Mouse (Mus musculus) bone marrow, adult 2 months (tissue): ENCODE results near the gene Arfgap2. TPM values are rescaled to one million over a fixed set of nuclear protein-coding genes. Genes with fewer than 3 reads are reported as not detected.
"Not testable (repeated sequence)": the region's sequence is repeated elsewhere in the genome, so short reads cannot be mapped to it uniquely, and the experiment has no call there.

Experiments used
- H3K27ac ChIP-seq: fragments of 200-500 bp; 2 replicates; pipeline ENCODE4 v1.5.1; 2012; ENCODE audit warnings: low read depth, mild to moderate bottlenecking, control low read depth, inconsistent platforms, low read length; ENCODE audit not compliant: control insufficient read depth, poor library complexity, insufficient read depth
- H3K4me1 ChIP-seq: fragments of 200-500 bp; 2 replicates; pipeline ENCODE4 v1.6.1; 2011; ENCODE audit warnings: low read length; ENCODE audit not compliant: control insufficient read depth, insufficient read depth
- H3K4me3 ChIP-seq: fragments of 200-500 bp; replicated peaks from 2 replicates; pipeline ENCODE3; 2011; ENCODE audit warnings: mild to moderate bottlenecking, low read depth, low read length, control low read depth; ENCODE audit not compliant: control insufficient read depth
- CTCF ChIP-seq: fragments of 200-500 bp; IDR thresholded peaks from 2 replicates; pipeline ENCODE4 v1.5.1; 2011; ENCODE audit warnings: low read length, control low read depth; ENCODE audit not compliant: control insufficient read depth, insufficient read depth
- POLR2A ChIP-seq: fragments of 200-500 bp; IDR thresholded peaks from 2 replicates; pipeline ENCODE4 v1.6.1; 2011; ENCODE audit warnings: low read depth, mild to moderate bottlenecking, control low read depth, low read length, borderline replicate concordance; ENCODE audit not compliant: control insufficient read depth
- WGBS: fragments of 180-500 bp; shearing (Covaris S2); methylation state at CpG from one replicate; pipeline ENCODE4 v1.1.7; 2018; 5-methylcytosine and 5-hydroxymethylcytosine counted together
- polyA plus RNA-seq: library from polyadenylated mRNA; stranded (reverse); fragments of >200 nt; gene quantifications from 2 replicates; pipeline ENCODE4 v1.2.4, GENCODE M21; 2011; ENCODE audit warnings: low replicate concordance; ENCODE audit not compliant: missing spikeins, insufficient read depth, insufficient read length

Gene Arfgap2
- polyA plus RNA-seq = 31.3 and 47.4 TPM in 2 replicates

DNA sequence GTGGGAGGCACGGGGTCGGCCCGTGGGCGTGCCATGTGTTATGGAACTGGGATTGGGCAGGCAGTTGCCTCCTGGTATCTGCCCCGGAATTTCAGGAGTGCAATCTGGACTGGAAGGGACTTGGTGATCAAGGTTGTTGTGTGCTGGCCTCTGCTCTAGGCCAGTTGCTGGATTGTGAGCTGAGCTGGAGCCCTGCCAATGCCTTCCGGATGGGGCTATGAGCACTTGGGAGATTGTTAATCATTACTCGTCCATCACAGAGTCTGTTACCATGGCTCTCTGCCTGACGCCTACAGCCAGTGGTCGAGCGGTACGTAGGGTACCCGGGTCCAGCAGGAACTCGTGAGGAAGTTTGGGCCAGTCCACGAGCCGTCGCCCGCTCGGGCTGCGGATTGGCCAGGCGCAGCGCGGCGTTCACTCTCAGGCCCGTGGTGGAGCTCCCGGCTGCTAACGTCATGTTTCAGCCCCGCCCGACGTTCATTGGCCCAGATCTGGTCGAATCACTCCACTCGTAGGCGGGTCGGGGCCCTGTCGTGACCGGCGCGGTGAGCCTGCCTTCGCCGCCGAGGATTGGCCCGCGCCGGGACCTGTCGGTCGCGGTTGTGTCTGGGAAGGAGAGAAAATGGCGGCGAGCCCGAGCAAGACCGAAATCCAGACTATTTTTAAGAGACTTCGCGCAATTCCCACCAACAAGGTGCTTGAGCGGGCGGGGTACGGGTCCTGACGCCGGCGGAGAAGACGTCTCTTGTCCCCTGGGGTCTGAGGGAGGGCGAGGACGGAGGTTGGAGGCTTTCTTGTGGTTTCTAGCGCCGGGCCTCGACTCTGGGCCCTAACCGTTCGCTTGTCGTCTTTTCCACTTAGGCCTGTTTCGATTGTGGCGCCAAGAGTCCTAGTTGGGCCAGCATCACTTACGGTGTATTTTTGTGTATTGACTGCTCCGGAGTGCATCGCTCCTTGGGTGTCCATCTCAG is at the start of gene Arfgap2:
Gene Arfgap2 (plus strand): TSS at position 264 of the 971 bp plus-strand sequence.
- 2% methylated on average over 72 of the region's 72 CpGs for WGBS
- Histone ChIP-seq H3K4me1 (peaks cover 2% of the 10 kb centered on the region; the same call in 1 of the 2 replicates), H3K4me3 (peak within 1 kb of the TSS; percentile 76), H3K27ac (peak within 1 kb of the TSS; percentile 91)
- TF ChIP-seq POLR2A (peak; percentile 79; the same call in 1 of the 2 replicates), CTCF (no peak)

DNA sequence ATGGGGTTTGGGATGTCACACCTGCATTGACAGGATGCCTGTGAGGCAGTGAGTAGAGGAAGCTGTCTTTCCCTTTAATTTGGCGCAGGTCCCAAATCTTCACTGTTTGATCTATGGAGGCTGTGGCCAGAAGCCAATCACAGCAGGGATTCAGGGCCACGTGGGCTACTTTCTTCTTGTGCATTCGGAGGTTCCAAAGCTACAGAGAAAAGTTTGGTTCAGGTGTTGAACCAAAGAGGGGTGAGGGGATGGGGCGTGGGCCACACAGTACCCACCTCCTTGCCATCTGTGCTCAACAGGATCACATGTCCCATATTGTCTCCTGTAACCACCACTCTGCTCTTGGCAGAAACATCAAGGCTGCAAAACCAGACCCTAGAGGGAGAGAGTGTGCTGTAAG is 47.7 kb upstream of the Arfgap2 start:
- TF ChIP-seq CTCF = no peak
- no peak for TF ChIP-seq POLR2A
- Histone ChIP-seq H3K4me3 (no peak overlapping the region), H3K4me1 (no peaks in the 10 kb centered on the region), H3K27ac (no peak overlapping the region)
- 86% methylated on average over 4 of the region's 4 CpGs for WGBS

- WGBS = 94% methylated on average over 3 of the region's 3 CpGs
- Histone ChIP-seq H3K4me1 (no peaks in the 10 kb centered on the region), H3K4me3 (no peak overlapping the region), H3K27ac (no peak overlapping the region)
- TF ChIP-seq CTCF (no peak), POLR2A (no peak)
Measured at GRCm38 (mm10) chr2:91220501-91220900, 44.3 kb upstream of the Arfgap2 start.

DNA sequence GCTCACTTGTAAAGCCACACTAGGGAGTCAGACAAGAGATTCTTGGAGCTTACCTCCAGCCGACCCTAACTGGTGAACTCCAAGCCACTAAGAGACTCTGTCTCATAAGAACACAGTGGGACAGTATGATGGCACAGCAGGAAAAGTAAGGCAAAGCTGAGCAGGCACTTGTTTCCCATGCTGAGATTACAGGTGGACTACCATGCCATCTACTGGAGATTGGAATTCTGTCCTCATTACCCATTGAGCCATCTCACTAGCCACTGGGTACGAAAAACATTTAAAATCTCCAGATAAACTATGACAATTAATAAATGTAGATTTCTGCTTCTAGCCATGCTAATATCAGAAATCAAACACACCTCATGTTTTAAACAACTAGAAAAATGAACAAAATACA is 41.2 kb upstream of the Arfgap2 start:
- Histone ChIP-seq H3K27ac (no peak overlapping the region), H3K4me1 (no peaks in the 10 kb centered on the region), H3K4me3 (no peak overlapping the region)
- TF ChIP-seq POLR2A = no peak
- no peak for TF ChIP-seq CTCF
- WGBS = 85% methylated on average over 2 of the region's 2 CpGs

DNA sequence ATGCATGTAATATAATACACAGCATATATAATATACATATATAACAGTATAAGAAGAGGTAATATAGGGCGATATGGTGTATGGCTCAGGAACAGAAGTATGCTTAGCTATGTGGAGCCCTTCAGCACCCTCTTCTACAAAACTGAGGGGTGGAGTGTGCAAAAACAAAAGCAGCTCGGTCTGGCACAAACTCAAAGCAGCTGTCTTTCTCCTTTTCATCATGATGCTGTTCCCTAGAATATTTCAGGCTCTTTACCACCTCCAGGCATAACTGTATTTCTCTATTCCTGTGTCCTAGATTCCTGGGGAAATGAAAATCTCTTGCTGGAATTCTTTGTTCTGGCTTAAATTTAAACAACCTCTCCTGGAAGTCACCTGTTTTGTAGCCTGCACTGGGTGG is 35.0 kb upstream of the Arfgap2 start:
- no peak for TF ChIP-seq CTCF
- TF ChIP-seq POLR2A = no peak
- H3K4me1 ChIP-seq = no peaks in the 10 kb centered on the region
- H3K27ac ChIP-seq = no peak overlapping the region
- WGBS = 87% methylated on average over 2 of the region's 2 CpGs
- H3K4me3 ChIP-seq = no peak overlapping the region

DNA sequence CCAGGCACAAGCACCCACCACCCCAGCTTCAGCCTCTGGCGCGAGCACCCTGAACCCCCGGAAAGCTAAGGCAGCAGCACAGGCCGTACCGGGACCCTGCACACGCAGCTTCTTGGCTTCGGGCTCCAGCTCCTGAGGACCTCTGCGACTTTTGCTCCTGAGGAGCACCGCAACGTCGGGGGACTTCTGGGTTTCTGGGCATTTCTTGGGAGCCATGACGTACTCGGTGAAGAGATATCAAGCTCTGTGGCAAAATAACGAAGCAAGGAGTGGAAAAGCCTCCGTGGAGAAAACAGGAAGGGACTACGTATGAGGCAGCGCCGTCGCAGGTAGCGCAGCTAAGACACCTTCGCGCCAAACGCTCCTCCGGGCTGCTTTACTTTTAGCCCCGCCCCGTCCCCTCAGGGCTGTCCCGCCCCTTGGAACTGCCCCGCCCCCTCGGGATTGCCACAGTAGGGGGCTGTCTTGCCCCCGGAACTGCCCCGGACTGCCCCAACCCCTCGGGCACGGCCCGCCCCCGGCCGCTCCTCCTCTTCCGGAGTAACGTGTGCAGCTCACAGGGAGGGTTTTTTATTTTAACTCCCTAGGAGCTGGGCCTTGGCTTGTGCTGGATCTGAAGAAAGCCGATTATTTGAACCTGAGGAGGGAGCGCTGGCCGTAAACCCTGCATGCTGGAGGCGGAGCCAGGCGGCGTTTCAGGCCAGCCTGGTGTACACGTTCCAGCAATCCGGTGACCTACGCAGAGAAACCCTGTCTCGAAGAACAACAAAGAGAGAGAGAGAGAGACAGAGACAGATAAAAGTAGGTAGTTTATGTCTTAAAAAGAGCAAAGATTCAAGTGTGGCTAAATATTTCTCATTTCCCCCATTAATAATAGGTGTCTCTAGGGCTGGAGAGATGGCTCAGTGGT is 27.9 kb upstream of the Arfgap2 start, which contains the start of gene Ddb2:
Gene Ddb2 (minus strand): TSS at position 382 of the 910 bp plus-strand sequence.
- Histone ChIP-seq H3K4me1 (no peaks in the 10 kb centered on the region; the same call in 1 of the 2 replicates), H3K4me3 (peak within 1 kb of the TSS; percentile 66), H3K27ac (peak within 1 kb of the TSS; percentile 84)
- under 1% methylated on average over 48 of the region's 48 CpGs for WGBS
- TF ChIP-seq CTCF (0 out of 2 replicates have a peak, but pooled peaks have one; percentile 3), POLR2A (no peak)

DNA sequence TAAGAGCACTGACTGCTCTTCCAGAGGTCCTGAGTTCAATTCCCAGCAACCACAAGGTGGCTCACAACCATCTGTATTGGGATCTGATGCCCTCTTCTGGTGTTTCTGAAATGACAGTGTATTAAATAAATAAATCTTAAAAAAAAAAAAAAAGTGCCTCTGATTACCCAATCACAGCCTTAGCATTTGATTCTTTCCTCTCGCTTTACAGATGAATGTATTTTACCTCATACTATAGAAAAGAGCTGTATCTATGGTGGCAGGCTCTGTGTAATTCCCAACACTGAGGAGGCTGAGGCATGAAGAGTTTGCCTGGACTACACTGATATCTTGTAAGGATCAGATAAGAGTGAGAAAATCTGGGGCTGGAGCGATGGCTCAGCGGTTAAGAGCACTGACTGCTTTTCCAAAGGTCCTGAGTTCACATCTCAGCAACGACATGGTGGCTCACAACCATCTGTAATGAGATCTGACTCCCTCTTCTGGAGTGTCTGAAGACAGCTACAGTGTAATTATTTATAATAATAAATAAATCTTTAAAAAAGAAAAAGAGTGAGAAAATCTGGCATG is 27.2 kb upstream of the Arfgap2 start:
- WGBS = 18% methylated on average over 4 of the region's 4 CpGs
- not testable (repeated sequence) for H3K4me1 ChIP-seq, H3K27ac ChIP-seq, H3K4me3 ChIP-seq

DNA sequence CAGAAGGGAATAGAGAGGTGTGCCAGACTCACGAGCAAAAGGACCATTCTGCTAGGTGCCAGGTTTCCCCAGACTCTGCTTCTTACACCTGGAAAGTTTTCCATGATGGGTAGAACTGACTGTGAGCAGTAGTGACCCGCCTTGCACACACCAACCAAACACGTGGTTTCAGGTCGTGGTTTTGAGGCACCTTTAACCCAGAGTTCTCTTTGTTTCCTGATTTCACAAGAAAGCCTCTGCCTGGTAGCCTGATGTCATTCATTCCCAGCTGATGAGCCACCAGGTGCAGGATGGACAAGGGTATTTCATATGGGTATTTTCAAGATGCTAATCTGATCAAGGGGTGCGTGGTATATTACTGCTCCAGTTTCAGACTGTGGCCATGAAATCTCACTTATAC is 22.2 kb upstream of the Arfgap2 start:
- Histone ChIP-seq H3K4me3 (no peak overlapping the region), H3K4me1 (peaks cover 2% of the 10 kb centered on the region; the same call in 1 of the 2 replicates), H3K27ac (no peak overlapping the region)
- 18% methylated on average over 5 of the region's 5 CpGs for WGBS
- no peak for TF ChIP-seq POLR2A
- no peak for TF ChIP-seq CTCF
